ENCODE assay signal across 14 mouse cellular contexts in the genomic region with DNA sequence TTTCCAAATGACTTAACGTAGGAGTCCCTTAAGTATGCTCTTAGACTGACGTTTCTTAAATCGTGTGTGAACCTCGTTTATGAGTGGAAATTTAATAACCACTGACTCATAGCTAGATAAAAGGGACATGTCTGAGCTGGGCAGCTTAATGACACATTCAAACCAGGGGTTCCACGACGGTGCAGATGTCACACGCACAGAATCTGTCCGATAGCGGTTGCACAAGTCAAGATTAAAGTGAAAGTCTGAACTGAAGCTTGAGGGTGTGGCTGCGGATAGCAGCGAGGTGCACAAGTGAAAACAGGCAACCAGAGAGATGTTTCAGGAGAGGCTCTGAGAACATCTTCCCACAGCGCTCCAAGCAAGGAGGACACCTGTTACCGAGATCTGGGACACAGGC. TPM values are rescaled to one million over a fixed set of nuclear protein-coding genes. Genes with fewer than 3 reads are reported as not detected.
A peak's percentile ranks its signal among the peaks of the same experiment; 100 is the strongest.
DNase-seq lines count a peak whose midpoint lies in the region; ATAC-seq and TF ChIP-seq lines count a peak whose summit lies in the region.
"Had no signal": no experiment of that assay in that cellular context is flagged by ENCODE, and none has a peak within 500 bp of the region (broad histone marks: within the 10 kb centered on the region; RNA-seq: fewer than 3 reads in every experiment).

No protein-coding gene starts in this region.

- no peaks in the 10 kb centered on the region for H3K9me3 ChIP-seq in stomach, embryonic 15.5 days
- H3K9me3 ChIP-seq in stomach, postnatal 0 days (ENCODE audit: control insufficient read depth, low read length), result no peaks in the 10 kb centered on the region
- H3K9me3 ChIP-seq in intestine, postnatal 0 days (ENCODE audit: control insufficient read depth), result no peaks in the 10 kb centered on the region
- H3K9me3 ChIP-seq: hindbrain, embryonic 15.5 days; midbrain, embryonic 12.5 days had no signal

- H3K4me1 ChIP-seq in heart, adult 2 months (ENCODE audit: control insufficient read depth, insufficient read depth, low read length), result peaks cover 14% of the 10 kb centered on the region
- H3K4me1 ChIP-seq in stomach, embryonic 15.5 days, result peaks cover 17% of the 10 kb centered on the region; the same call in 1 of the 2 replicates
- peaks cover 6% of the 10 kb centered on the region; the same call in 1 of the 2 replicates for H3K4me1 ChIP-seq in stomach, postnatal 0 days (replicated peaks; ENCODE audit: control insufficient read depth, insufficient read depth)
- 0 out of 2 replicates have a peak, but pooled peaks cover 2% of the 10 kb centered on the region for H3K4me1 ChIP-seq in intestine, postnatal 0 days (replicated peaks; ENCODE audit: control insufficient read depth, insufficient read depth, low read length)

- no peak for TF ChIP-seq EP300 in heart, adult 2 months (IDR thresholded peaks at IDR 0.05; ENCODE audit: insufficient read depth, low read depth, low read length)
- TF ChIP-seq EP300 in stomach, postnatal 0 days (optimal IDR thresholded peaks at IDR 0.05), result no peak

- H3K9ac ChIP-seq in heart, adult 2 months (ENCODE audit: low read depth, low read length), result no peak overlapping the region
- no peak overlapping the region for H3K9ac ChIP-seq in stomach, embryonic 15.5 days
- H3K9ac ChIP-seq in stomach, postnatal 0 days (ENCODE audit: low read length), result no peak overlapping the region
- no peak overlapping the region for H3K9ac ChIP-seq in intestine, postnatal 0 days (ENCODE audit: low read depth, low read length)
- H3K9ac ChIP-seq: hindbrain, embryonic 15.5 days; midbrain, embryonic 12.5 days had no signal

- H3K36me3 ChIP-seq in heart, adult 2 months (ENCODE audit: control insufficient read depth, insufficient read depth, low read length), result no peaks in the 10 kb centered on the region; the same call in 1 of the 2 replicates
- no peaks in the 10 kb centered on the region for H3K36me3 ChIP-seq in stomach, embryonic 15.5 days
- no peaks in the 10 kb centered on the region for H3K36me3 ChIP-seq in stomach, postnatal 0 days (ENCODE audit: control insufficient read depth, insufficient read depth, low read length)
- H3K36me3 ChIP-seq in intestine, postnatal 0 days (ENCODE audit: control insufficient read depth, insufficient read depth), result no peaks in the 10 kb centered on the region
- H3K36me3 ChIP-seq: hindbrain, embryonic 15.5 days; midbrain, embryonic 12.5 days had no signal

- peak overlapping the region; percentile 1; the same call in 1 of the 2 replicates for H3K4me3 ChIP-seq in heart, adult 2 months
- no peak overlapping the region for H3K4me3 ChIP-seq in stomach, embryonic 15.5 days (replicated peaks)
- no peak overlapping the region for H3K4me3 ChIP-seq in stomach, postnatal 0 days (ENCODE audit: low read depth, low read length)
- no peak overlapping the region for H3K4me3 ChIP-seq in intestine, postnatal 0 days (ENCODE audit: low read depth, low read length)
- H3K4me3 ChIP-seq: hindbrain, embryonic 15.5 days; layer of hippocampus, adult 2 months; midbrain, embryonic 12.5 days had no signal

- intact Hi-C loops in heart, adult 2 months (cut with DNase I), result no loop called here

- no peaks in the 10 kb centered on the region for H3K27me3 ChIP-seq in heart, adult 2 months (ENCODE audit: control insufficient read depth, insufficient read depth, low read length)
- no peaks in the 10 kb centered on the region for H3K27me3 ChIP-seq in stomach, embryonic 15.5 days (replicated peaks)
- H3K27me3 ChIP-seq in stomach, postnatal 0 days (ENCODE audit: control insufficient read depth, insufficient read depth, low read length), result no peaks in the 10 kb centered on the region
- no peaks in the 10 kb centered on the region for H3K27me3 ChIP-seq in intestine, postnatal 0 days (replicated peaks; ENCODE audit: control insufficient read depth, insufficient read depth, low read length)
- H3K27me3 ChIP-seq: hindbrain, embryonic 15.5 days had no signal

- ATAC-seq in stomach, embryonic 15.5 days (ENCODE audit: insufficient read depth, low FRiP score, low read depth), result no peak
- ATAC-seq in stomach, postnatal 0 days (ENCODE audit: low FRiP score, low TSS enrichment), result no peak
- ATAC-seq in intestine, postnatal 0 days, result no peak

- peak overlapping the region; percentile 53 for H3K27ac ChIP-seq in heart, adult 2 months
- H3K27ac ChIP-seq in stomach, embryonic 15.5 days, result no peak overlapping the region
- no peak overlapping the region for H3K27ac ChIP-seq in stomach, postnatal 0 days (replicated peaks)
- H3K27ac ChIP-seq in intestine, postnatal 0 days (ENCODE audit: low read depth, low read length), result no peak overlapping the region
- H3K27ac ChIP-seq: hindbrain, embryonic 15.5 days; layer of hippocampus, adult 2 months; midbrain, embryonic 12.5 days had no signal

- TF ChIP-seq POLR2A in heart, adult 2 months (IDR thresholded peaks at IDR 0.05; ENCODE audit: insufficient read depth, low read depth, low read length), result no peak

- no peak for TF ChIP-seq CTCF in heart, adult 2 months (IDR thresholded peaks at IDR 0.05)
- no peak for TF ChIP-seq CTCF in stomach, postnatal 0 days (IDR thresholded peaks at IDR 0.05; ENCODE audit: low read depth)
- no peak for TF ChIP-seq CTCF in intestine, postnatal 0 days (IDR thresholded peaks at IDR 0.05; ENCODE audit: low read depth)

- no peaks in the 10 kb centered on the region; the same call in 1 of the 2 replicates for H3K79me2 ChIP-seq in heart, adult 2 months (replicated peaks; ENCODE audit: control insufficient read depth, insufficient read depth, low read length)

- no peak for DNase-seq in heart, adult 2 months
- no peak for DNase-seq in heart, adult 8-10 months (ENCODE audit: low spot score)
- no peak for DNase-seq in stomach, postnatal 0 days (ENCODE audit: low spot score)
- DNase-seq in naive thymus-derived CD4-positive, alpha-beta T cell, adult 2 months (ENCODE audit: low read depth), result peak; percentile 45
- no peak for DNase-seq in retina, embryonic 14.5 days (ENCODE audit: low spot score)
- no peak for DNase-seq in thymus, adult 18-20 months
- DNase-seq: cerebellum, postnatal 36 days; left cerebral cortex, postnatal 4 days; right cerebral cortex, postnatal 4 days had no signal

- 0 out of 2 replicates have a peak overlapping the region, but pooled peaks have one; percentile 15 for H3K4me2 ChIP-seq in stomach, embryonic 15.5 days
- H3K4me2 ChIP-seq in stomach, postnatal 0 days (replicated peaks; ENCODE audit: low read depth), result no peak overlapping the region
- H3K4me2 ChIP-seq in intestine, postnatal 0 days (replicated peaks; ENCODE audit: low read depth), result peak overlapping the region; percentile 47

- 48% methylated on average over 13 of the region's 13 CpGs for WGBS in heart, adult 2 months
- 51% methylated on average over 13 of the region's 13 CpGs for WGBS in stomach, embryonic 15.5 days
- WGBS in stomach, postnatal 0 days, result 41% methylated on average over 13 of the region's 13 CpGs
- WGBS in intestine, postnatal 0 days, result 32% methylated on average over 13 of the region's 13 CpGs

RNA-seq across cellular contexts. Expression of gene Dnmbp, which starts 18.6 kb away (rescaled TPM):
- total RNA-seq in heart, adult 2 months (2021), result 1 to 10 TPM; 8.1 to 9.8 TPM
- 7.1 and 9.6 TPM in 2 replicates for polyA plus RNA-seq in heart, adult 2 months (2012; rRNA removed)
- total RNA-seq in heart, adult 8-10 months (2022), result 10 to 100 TPM in 1 of 4 experiments, 1 to 10 TPM in 3; 8.9 to 10.3 (median 9.2) TPM
- 29.9 and 31.7 TPM in 2 replicates for polyA plus RNA-seq in stomach, embryonic 15.5 days (2015; fragmentation: Nextera tagmentation; extraction: Ambion mirVana)
- polyA plus RNA-seq in stomach, postnatal 0 days (2015; fragmentation: Nextera tagmentation; extraction: Ambion mirVana), result 14.2 and 14.6 TPM in 2 replicates
- polyA plus RNA-seq in intestine, postnatal 0 days (2015; fragmentation: Nextera tagmentation; extraction: Ambion mirVana), result 21.4 TPM in 2 replicates
